Mouse (Mus musculus): ENCODE data around the gene Cactin. TPM values are rescaled to one million over a fixed set of nuclear protein-coding genes. Genes with fewer than 3 reads are reported as not detected.

Gene Cactin
- polyA plus RNA-seq, 2 experiments = 25.3 to 50.0 TPM

- H3K4me3 ChIP-seq (replicated peaks; ENCODE audit: low read length) = peak overlapping the region; percentile 78
- peaks cover 4% of the 10 kb centered on the region for H3K27me3 ChIP-seq (ENCODE audit: control insufficient read depth, insufficient read depth, low read length)
- ATAC-seq (ENCODE audit: low FRiP score, low read depth) (no peak), DNase-seq (ENCODE audit: low spot score) (no peak)
- H3K9me3 ChIP-seq (ENCODE audit: control insufficient read depth, low read length) = no peaks in the 10 kb centered on the region
- H3K9ac ChIP-seq (ENCODE audit: low read depth, low read length, severe bottlenecking) = peak overlapping the region; percentile 80
- peaks cover 20% of the 10 kb centered on the region for H3K4me1 ChIP-seq (ENCODE audit: control insufficient read depth, insufficient read depth, low read length)
- H3K4me2 ChIP-seq (replicated peaks; ENCODE audit: low read depth, low read length, severe bottlenecking) = peak overlapping the region; percentile 93
- peak overlapping the region; percentile 70 for H3K27ac ChIP-seq (replicated peaks; ENCODE audit: low read depth, low read length)
- no peak for TF ChIP-seq POLR2A (IDR thresholded peaks at IDR 0.05; ENCODE audit: borderline replicate concordance, extremely low read depth, insufficient read depth, insufficient read length)
- peaks cover 21% of the 10 kb centered on the region for H3K36me3 ChIP-seq (ENCODE audit: control insufficient read depth, insufficient read depth, low read length)
- 1% methylated on average over 24 of the region's 29 CpGs for WGBS
These were observed 29.1 kb downstream of the Cactin start for GRCm38 (mm10) chr10:81349961-81350350.

DNA sequence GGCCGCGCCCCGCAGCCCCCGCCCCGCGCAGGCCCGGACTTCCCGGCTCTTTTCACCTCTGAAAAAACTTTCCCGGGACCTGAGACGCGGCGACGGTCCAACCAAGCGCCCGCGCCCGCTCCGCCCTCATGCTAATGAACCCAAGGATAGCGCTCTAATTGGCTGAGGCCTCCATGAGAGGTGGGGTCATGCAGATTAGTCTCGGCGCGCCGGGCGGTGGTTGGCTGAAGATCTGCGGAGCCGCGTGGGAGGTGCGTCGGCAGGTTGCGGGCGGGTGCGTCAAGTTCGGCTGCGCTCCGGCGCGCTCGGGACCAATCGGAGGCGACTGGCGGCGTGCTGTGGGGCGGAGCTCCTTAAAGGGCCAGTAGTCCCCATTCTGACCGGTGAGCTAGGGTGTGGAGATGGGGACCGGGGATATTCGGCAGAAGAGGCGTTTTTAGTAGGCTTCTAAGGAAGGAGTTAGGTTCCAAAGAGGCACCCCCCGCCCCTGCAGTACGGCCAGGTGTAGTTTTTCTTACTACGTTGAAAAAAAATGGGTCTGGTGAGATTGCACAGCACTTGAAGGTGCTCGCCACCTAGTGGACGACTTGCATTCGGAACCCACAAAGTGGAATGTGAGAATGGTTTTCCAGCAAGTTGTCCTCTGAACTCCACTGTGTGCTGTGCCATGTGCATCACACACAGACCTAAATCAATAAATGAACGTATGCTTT lies 29.6 kb downstream of the Cactin start, which contains the start of gene Hmg20b:
Gene Hmg20b, minus strand, starts transcription at position 130 of the 713 bp plus-strand sequence.
- H3K9me3 ChIP-seq (ENCODE audit: control insufficient read depth, low read length) = no peaks in the 10 kb centered on the region
- TF ChIP-seq POLR2A (IDR thresholded peaks at IDR 0.05; ENCODE audit: borderline replicate concordance, extremely low read depth, insufficient read depth, insufficient read length) = peak; percentile 38; the same call in 1 of the 2 replicates
- H3K27ac ChIP-seq (replicated peaks; ENCODE audit: low read depth, low read length) = peak within 1 kb of the TSS; percentile 70
- H3K4me1 ChIP-seq (ENCODE audit: control insufficient read depth, insufficient read depth, low read length) = peaks cover 20% of the 10 kb centered on the region
- peaks cover 20% of the 10 kb centered on the region for H3K36me3 ChIP-seq (ENCODE audit: control insufficient read depth, insufficient read depth, low read length)
- WGBS = under 1% methylated on average over 49 of the region's 54 CpGs
- peak within 1 kb of the TSS; percentile 78 for H3K4me3 ChIP-seq (replicated peaks; ENCODE audit: low read length)
- peak; percentile 99 for DNase-seq (ENCODE audit: low spot score)
- H3K27me3 ChIP-seq (ENCODE audit: control insufficient read depth, insufficient read depth, low read length) = no peaks in the 10 kb centered on the region
- peak within 1 kb of the TSS; percentile 93 for H3K4me2 ChIP-seq (replicated peaks; ENCODE audit: low read depth, low read length, severe bottlenecking)
- ATAC-seq (ENCODE audit: low FRiP score, low read depth) = peak; percentile 96
- H3K9ac ChIP-seq (ENCODE audit: low read depth, low read length, severe bottlenecking) = peak within 1 kb of the TSS; percentile 80

GRCm38 (mm10) chr10:81351678-81352291 lies 30.9 kb downstream of the Cactin start:
- no peak for TF ChIP-seq POLR2A (IDR thresholded peaks at IDR 0.05; ENCODE audit: borderline replicate concordance, extremely low read depth, insufficient read depth, insufficient read length)
- H3K4me1 ChIP-seq (ENCODE audit: control insufficient read depth, insufficient read depth, low read length) = peaks cover 20% of the 10 kb centered on the region
- H3K9ac ChIP-seq (ENCODE audit: low read depth, low read length, severe bottlenecking) = no peak overlapping the region

DNA sequence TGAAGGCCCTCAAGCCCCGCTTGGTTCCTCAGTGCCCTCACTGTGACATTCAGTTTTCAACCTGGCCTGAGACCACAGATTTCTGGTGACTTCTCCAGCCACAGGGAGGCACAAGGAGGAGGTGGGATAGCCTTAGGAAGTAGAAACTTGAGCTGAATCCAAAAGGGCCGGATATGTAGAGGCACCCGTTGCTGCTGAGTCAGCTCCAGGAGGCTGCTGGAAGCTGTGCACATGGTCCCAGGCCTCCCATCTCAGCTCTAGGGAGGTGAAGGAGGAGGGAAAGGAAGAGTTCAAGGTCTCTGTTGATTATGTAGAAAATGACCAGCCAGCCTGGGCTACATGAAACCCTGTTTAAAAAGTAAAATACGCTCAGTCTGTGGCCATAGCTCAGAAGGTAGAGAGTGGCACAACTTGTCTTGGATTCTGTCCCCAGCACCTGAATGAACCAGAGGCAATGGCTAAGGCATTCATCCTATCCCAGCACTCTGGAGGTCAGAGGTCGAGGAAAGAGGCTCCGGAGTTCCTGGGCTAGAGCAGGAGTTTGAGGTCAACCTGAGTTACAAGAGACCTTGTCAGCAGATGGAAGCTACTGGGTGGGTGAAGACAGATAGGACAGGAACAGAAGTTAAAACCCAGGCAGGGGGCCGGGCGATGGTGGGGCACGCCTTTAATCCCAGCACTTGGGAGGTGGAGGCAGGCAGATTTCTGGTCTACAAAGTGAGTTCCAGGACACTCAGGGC lies 34.0 kb downstream of the Cactin start:
- Histone ChIP-seq H3K27ac (replicated peaks; ENCODE audit: low read depth, low read length) (no peak overlapping the region), H3K4me1 (ENCODE audit: control insufficient read depth, insufficient read depth, low read length) (peaks cover 18% of the 10 kb centered on the region), H3K4me2 (replicated peaks; ENCODE audit: low read depth, low read length, severe bottlenecking) (no peak overlapping the region), H3K4me3 (replicated peaks; ENCODE audit: low read length) (no peak overlapping the region), H3K9ac (ENCODE audit: low read depth, low read length, severe bottlenecking) (no peak overlapping the region), H3K27me3 (ENCODE audit: control insufficient read depth, insufficient read depth, low read length) (no peaks in the 10 kb centered on the region), H3K9me3 (ENCODE audit: control insufficient read depth, low read length) (no peaks in the 10 kb centered on the region), H3K36me3 (ENCODE audit: control insufficient read depth, insufficient read depth, low read length) (peaks cover 1% of the 10 kb centered on the region; the same call in 1 of the 2 replicates)
- WGBS = 70% methylated on average over 9 of the region's 9 CpGs
- no peak for ATAC-seq (ENCODE audit: low FRiP score, low read depth)
- DNase-seq (ENCODE audit: low spot score) = no peak
- TF ChIP-seq POLR2A (IDR thresholded peaks at IDR 0.05; ENCODE audit: borderline replicate concordance, extremely low read depth, insufficient read depth, insufficient read length) = no peak

More at GRCm38 (mm10) chr10:81351678-81352291, 30.9 kb downstream of the Cactin start:
- Histone ChIP-seq H3K36me3 (ENCODE audit: control insufficient read depth, insufficient read depth, low read length) (peaks cover 13% of the 10 kb centered on the region), H3K27me3 (ENCODE audit: control insufficient read depth, insufficient read depth, low read length) (no peaks in the 10 kb centered on the region), H3K9me3 (ENCODE audit: control insufficient read depth, low read length) (no peaks in the 10 kb centered on the region), H3K4me3 (replicated peaks; ENCODE audit: low read length) (no peak overlapping the region), H3K27ac (replicated peaks; ENCODE audit: low read depth, low read length) (no peak overlapping the region), H3K4me2 (replicated peaks; ENCODE audit: low read depth, low read length, severe bottlenecking) (no peak overlapping the region)
- DNase-seq (ENCODE audit: low spot score) = no peak
- ATAC-seq (ENCODE audit: low FRiP score, low read depth) = no peak
- whole genome bisulfite sequencing = 23% methylated on average over 9 of the region's 9 CpGs

GRCm38 (mm10) chr10:81355533-81355932 lies 34.6 kb downstream of the Cactin start:
- Histone ChIP-seq H3K4me1 (ENCODE audit: control insufficient read depth, insufficient read depth, low read length) (peaks cover 18% of the 10 kb centered on the region), H3K27me3 (ENCODE audit: control insufficient read depth, insufficient read depth, low read length) (no peaks in the 10 kb centered on the region), H3K27ac (replicated peaks; ENCODE audit: low read depth, low read length) (no peak overlapping the region), H3K4me2 (replicated peaks; ENCODE audit: low read depth, low read length, severe bottlenecking) (no peak overlapping the region), H3K9ac (ENCODE audit: low read depth, low read length, severe bottlenecking) (no peak overlapping the region), H3K4me3 (replicated peaks; ENCODE audit: low read length) (no peak overlapping the region), H3K36me3 (ENCODE audit: control insufficient read depth, insufficient read depth, low read length) (peaks cover 7% of the 10 kb centered on the region; the same call in 1 of the 2 replicates), H3K9me3 (ENCODE audit: control insufficient read depth, low read length) (no peaks in the 10 kb centered on the region)
- DNase-seq (ENCODE audit: low spot score) = no peak
- no peak for TF ChIP-seq POLR2A (IDR thresholded peaks at IDR 0.05; ENCODE audit: borderline replicate concordance, extremely low read depth, insufficient read depth, insufficient read length)
- no peak for ATAC-seq (ENCODE audit: low FRiP score, low read depth)
- 82% methylated on average over 4 of the region's 4 CpGs for WGBS

All from limb, embryonic 14.5 days (tissue).